Mouse (Mus musculus): ENCODE measurements around the gene Wipi2. TPM values are rescaled to one million over a fixed set of nuclear protein-coding genes. Genes with fewer than 3 reads are reported as not detected.
A peak's percentile ranks its signal among the peaks of the same experiment; 100 is the strongest.

Gene Wipi2
- polyA plus RNA-seq, 1 experiment = 54.4 TPM

- no peaks in the 10 kb centered on the region for H3K27me3 ChIP-seq (ENCODE audit: control insufficient read depth, insufficient read depth, low read length)
- DNase-seq = no peak
- H3K4me1 ChIP-seq (replicated peaks; ENCODE audit: control insufficient read depth, insufficient read depth, low read length) = no peaks in the 10 kb centered on the region
- no peak overlapping the region for H3K27ac ChIP-seq (ENCODE audit: control insufficient read depth, insufficient read depth, low read length)
- no peaks in the 10 kb centered on the region for H3K36me3 ChIP-seq (ENCODE audit: control insufficient read depth, insufficient read depth, low read length)
- H3K4me3 ChIP-seq (ENCODE audit: control insufficient read depth, insufficient read depth, low read length) = no peak overlapping the region
- 83% methylated on average over 5 of the region's 5 CpGs for WGBS
- TF ChIP-seq POLR2A (IDR thresholded peaks at IDR 0.05; ENCODE audit: control insufficient read depth, extremely low read depth, insufficient read depth, low read length, poor library complexity) = no peak
- TF ChIP-seq CTCF (IDR thresholded peaks at IDR 0.05; ENCODE audit: borderline replicate concordance, control insufficient read depth, extremely low read depth, insufficient read depth, low read length, poor library complexity) = no peak
Observed at GRCm38 (mm10) chr5:142712373-142712772, 84.9 kb downstream of the Wipi2 start.

GRCm38 (mm10) chr5:142713966-142714365, 86.5 kb downstream of the Wipi2 start:
- H3K4me3 ChIP-seq (ENCODE audit: control insufficient read depth, insufficient read depth, low read length) = no peak overlapping the region
- no peak for DNase-seq
- WGBS = 86% methylated on average over 10 of the region's 10 CpGs
- H3K27ac ChIP-seq (ENCODE audit: control insufficient read depth, insufficient read depth, low read length) = no peak overlapping the region
- no peaks in the 10 kb centered on the region for H3K36me3 ChIP-seq (ENCODE audit: control insufficient read depth, insufficient read depth, low read length)
- TF ChIP-seq POLR2A (IDR thresholded peaks at IDR 0.05; ENCODE audit: control insufficient read depth, extremely low read depth, insufficient read depth, low read length, poor library complexity) (no peak), CTCF (IDR thresholded peaks at IDR 0.05; ENCODE audit: borderline replicate concordance, control insufficient read depth, extremely low read depth, insufficient read depth, low read length, poor library complexity) (no peak)
- no peaks in the 10 kb centered on the region for H3K4me1 ChIP-seq (replicated peaks; ENCODE audit: control insufficient read depth, insufficient read depth, low read length)
- no peaks in the 10 kb centered on the region for H3K27me3 ChIP-seq (ENCODE audit: control insufficient read depth, insufficient read depth, low read length)

GRCm38 (mm10) chr5:142715059-142715458, 87.6 kb downstream of the Wipi2 start:
- WGBS = 87% methylated on average over 9 of the region's 9 CpGs
- DNase-seq = no peak
- Histone ChIP-seq H3K4me1 (replicated peaks; ENCODE audit: control insufficient read depth, insufficient read depth, low read length) (no peaks in the 10 kb centered on the region), H3K36me3 (ENCODE audit: control insufficient read depth, insufficient read depth, low read length) (no peaks in the 10 kb centered on the region), H3K27me3 (ENCODE audit: control insufficient read depth, insufficient read depth, low read length) (no peaks in the 10 kb centered on the region), H3K27ac (ENCODE audit: control insufficient read depth, insufficient read depth, low read length) (no peak overlapping the region), H3K4me3 (ENCODE audit: control insufficient read depth, insufficient read depth, low read length) (no peak overlapping the region)
- TF ChIP-seq CTCF (IDR thresholded peaks at IDR 0.05; ENCODE audit: borderline replicate concordance, control insufficient read depth, extremely low read depth, insufficient read depth, low read length, poor library complexity) = no peak

- no peak for DNase-seq
- Histone ChIP-seq H3K4me1 (replicated peaks; ENCODE audit: control insufficient read depth, insufficient read depth, low read length) (no peaks in the 10 kb centered on the region), H3K36me3 (ENCODE audit: control insufficient read depth, insufficient read depth, low read length) (no peaks in the 10 kb centered on the region), H3K27ac (ENCODE audit: control insufficient read depth, insufficient read depth, low read length) (no peak overlapping the region), H3K4me3 (ENCODE audit: control insufficient read depth, insufficient read depth, low read length) (no peak overlapping the region), H3K27me3 (ENCODE audit: control insufficient read depth, insufficient read depth, low read length) (no peaks in the 10 kb centered on the region)
- TF ChIP-seq POLR2A (IDR thresholded peaks at IDR 0.05; ENCODE audit: control insufficient read depth, extremely low read depth, insufficient read depth, low read length, poor library complexity) (no peak), CTCF (IDR thresholded peaks at IDR 0.05; ENCODE audit: borderline replicate concordance, control insufficient read depth, extremely low read depth, insufficient read depth, low read length, poor library complexity) (no peak)
- 80% methylated on average over 6 of the region's 6 CpGs for WGBS
Observed at GRCm38 (mm10) chr5:142716056-142716455, 88.6 kb downstream of the Wipi2 start.

- H3K27ac ChIP-seq (ENCODE audit: control insufficient read depth, insufficient read depth, low read length) = no peak overlapping the region
- H3K4me1 ChIP-seq (replicated peaks; ENCODE audit: control insufficient read depth, insufficient read depth, low read length) = no peaks in the 10 kb centered on the region
- no peak overlapping the region for H3K4me3 ChIP-seq (ENCODE audit: control insufficient read depth, insufficient read depth, low read length)
- 22% methylated on average over 4 of the region's 4 CpGs for WGBS
- no peaks in the 10 kb centered on the region for H3K27me3 ChIP-seq (ENCODE audit: control insufficient read depth, insufficient read depth, low read length)
- DNase-seq = peak; percentile 78
- TF ChIP-seq POLR2A (IDR thresholded peaks at IDR 0.05; ENCODE audit: control insufficient read depth, extremely low read depth, insufficient read depth, low read length, poor library complexity) = no peak
- peak; percentile 64; the same call in 1 of the 2 replicates for TF ChIP-seq CTCF (IDR thresholded peaks at IDR 0.05; ENCODE audit: borderline replicate concordance, control insufficient read depth, extremely low read depth, insufficient read depth, low read length, poor library complexity)
- no peaks in the 10 kb centered on the region for H3K36me3 ChIP-seq (ENCODE audit: control insufficient read depth, insufficient read depth, low read length)
Observed at GRCm38 (mm10) chr5:142718037-142718436, 90.5 kb downstream of the Wipi2 start.

GRCm38 (mm10) chr5:142718486-142718885, 91.0 kb downstream of the Wipi2 start:
- WGBS = 73% methylated on average over 25 of the region's 25 CpGs
- Histone ChIP-seq H3K27ac (ENCODE audit: control insufficient read depth, insufficient read depth, low read length) (no peak overlapping the region), H3K4me3 (ENCODE audit: control insufficient read depth, insufficient read depth, low read length) (no peak overlapping the region), H3K36me3 (ENCODE audit: control insufficient read depth, insufficient read depth, low read length) (no peaks in the 10 kb centered on the region), H3K4me1 (replicated peaks; ENCODE audit: control insufficient read depth, insufficient read depth, low read length) (no peaks in the 10 kb centered on the region), H3K27me3 (ENCODE audit: control insufficient read depth, insufficient read depth, low read length) (no peaks in the 10 kb centered on the region)
- DNase-seq = no peak
- TF ChIP-seq POLR2A (IDR thresholded peaks at IDR 0.05; ENCODE audit: control insufficient read depth, extremely low read depth, insufficient read depth, low read length, poor library complexity) (no peak), CTCF (IDR thresholded peaks at IDR 0.05; ENCODE audit: borderline replicate concordance, control insufficient read depth, extremely low read depth, insufficient read depth, low read length, poor library complexity) (no peak)

- no peak for DNase-seq
- Histone ChIP-seq H3K4me1 (replicated peaks; ENCODE audit: control insufficient read depth, insufficient read depth, low read length) (peaks cover 2% of the 10 kb centered on the region; the same call in 1 of the 2 replicates), H3K27ac (ENCODE audit: control insufficient read depth, insufficient read depth, low read length) (no peak overlapping the region), H3K4me3 (ENCODE audit: control insufficient read depth, insufficient read depth, low read length) (no peak overlapping the region), H3K27me3 (ENCODE audit: control insufficient read depth, insufficient read depth, low read length) (no peaks in the 10 kb centered on the region), H3K36me3 (ENCODE audit: control insufficient read depth, insufficient read depth, low read length) (no peaks in the 10 kb centered on the region)
- WGBS = 84% methylated on average over 13 of the region's 13 CpGs
- TF ChIP-seq CTCF (IDR thresholded peaks at IDR 0.05; ENCODE audit: borderline replicate concordance, control insufficient read depth, extremely low read depth, insufficient read depth, low read length, poor library complexity) = no peak
- no peak for TF ChIP-seq POLR2A (IDR thresholded peaks at IDR 0.05; ENCODE audit: control insufficient read depth, extremely low read depth, insufficient read depth, low read length, poor library complexity)
Observed at GRCm38 (mm10) chr5:142719897-142720296, 92.4 kb downstream of the Wipi2 start.

Other genes with a start within 250 kb of the Wipi2 start
- gene Foxk1, start 226.2 kb upstream of the Wipi2 start, polyA plus RNA-seq (2012; rRNA removed) = 27.9 and 33.7 TPM in 2 replicates
- gene Ap5z1, start 163.8 kb upstream of the Wipi2 start, polyA plus RNA-seq (2012; rRNA removed) = 75.2 and 87.1 TPM in 2 replicates
- gene Papolb, start 97.6 kb upstream of the Wipi2 start, polyA plus RNA-seq (2012; rRNA removed) = 0.04 TPM in 1 of 2 replicates, not detected in the other
- 1.7 and 1.9 TPM in 2 replicates for gene Radil, start 76.6 kb upstream of the Wipi2 start, polyA plus RNA-seq (2012; rRNA removed)
- gene Mmd2, start 18.9 kb upstream of the Wipi2 start, polyA plus RNA-seq (2012; rRNA removed) = 0.20 and 0.54 TPM in 2 replicates
- 1.2 and 1.5 TPM in 2 replicates for gene Slc29a4, start 64.8 kb downstream of the Wipi2 start, polyA plus RNA-seq (2012; rRNA removed)
- gene Tnrc18, start 190.0 kb downstream of the Wipi2 start, polyA plus RNA-seq (2012; rRNA removed) = 48.6 and 56.9 TPM in 2 replicates

Measured in thymus, adult 2 months (tissue).